Comparison of ENCODE assay signal across 9 mouse cellular contexts in the genomic region with DNA sequence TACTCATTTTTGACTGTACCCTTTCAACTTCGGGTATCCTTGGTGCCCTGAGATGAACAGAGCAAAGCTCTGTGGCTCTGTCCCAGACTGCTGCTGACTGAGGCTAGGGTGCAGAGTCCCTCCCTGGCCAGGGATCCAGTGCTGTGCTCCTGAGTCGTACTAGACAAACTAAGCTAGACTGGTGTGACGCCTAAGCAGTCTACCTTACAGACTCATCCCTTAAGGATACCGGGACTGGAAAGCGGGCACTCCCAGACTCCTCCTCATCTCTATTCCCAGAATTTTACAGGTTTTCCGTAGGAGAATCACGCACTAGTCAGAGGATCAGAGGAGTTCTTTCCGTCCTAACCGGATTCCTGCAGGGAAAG. TPM values are rescaled to one million over a fixed set of nuclear protein-coding genes. Genes with fewer than 3 reads are reported as not detected.
DNase-seq lines count a peak whose midpoint lies in the region; ATAC-seq and TF ChIP-seq lines count a peak whose summit lies in the region.
"Had no signal": no experiment of that assay in that cellular context is flagged by ENCODE, and none has a peak within 500 bp of the region (broad histone marks: within the 10 kb centered on the region; RNA-seq: fewer than 3 reads in every experiment).

No protein-coding gene starts in this region.

- peak overlapping the region; percentile 56 for H3K4me2 ChIP-seq in forebrain, embryonic 16.5 days (ENCODE audit: low read length)
- peak overlapping the region; percentile 59 for H3K4me2 ChIP-seq in limb, embryonic 15.5 days
- H3K4me2 ChIP-seq in stomach, embryonic 14.5 days (replicated peaks; ENCODE audit: low read depth, low read length): peak overlapping the region; percentile 75

- peak overlapping the region; percentile 74 for H3K27ac ChIP-seq in liver, adult 2 months (replicated peaks; ENCODE audit: insufficient read depth, low read depth, low read length)
- H3K27ac ChIP-seq in forebrain, embryonic 16.5 days (ENCODE audit: low read length): no peak overlapping the region
- no peak overlapping the region for H3K27ac ChIP-seq in limb, embryonic 15.5 days
- no peak overlapping the region for H3K27ac ChIP-seq in stomach, embryonic 14.5 days (ENCODE audit: low read length)

- no peaks in the 10 kb centered on the region for H3K27me3 ChIP-seq in liver, adult 2 months (ENCODE audit: control insufficient read depth, insufficient read depth, low read length)
- no peaks in the 10 kb centered on the region for H3K27me3 ChIP-seq in forebrain, embryonic 16.5 days (replicated peaks; ENCODE audit: control insufficient read depth, insufficient read depth, low read length)
- no peaks in the 10 kb centered on the region for H3K27me3 ChIP-seq in limb, embryonic 15.5 days
- H3K27me3 ChIP-seq in stomach, embryonic 14.5 days (ENCODE audit: control insufficient read depth, insufficient read depth, low read length): no peaks in the 10 kb centered on the region

- H3K4me3 ChIP-seq in liver, adult 2 months (ENCODE audit: insufficient read depth, low read depth, low read length): peak overlapping the region; percentile 55
- H3K4me3 ChIP-seq in forebrain, embryonic 16.5 days (replicated peaks; ENCODE audit: low read length): peak overlapping the region; percentile 34
- H3K4me3 ChIP-seq in limb, embryonic 15.5 days: peak overlapping the region; percentile 23
- H3K4me3 ChIP-seq in stomach, embryonic 14.5 days (ENCODE audit: low read depth, low read length): peak overlapping the region; percentile 32

- DNase-seq in liver, adult 2 months (ENCODE audit: extremely low read depth, low read depth, low spot score): peak; percentile 83
- no peak for DNase-seq in liver
- DNase-seq in layer of hippocampus, postnatal 14 days (ENCODE audit: low spot score in 2 of 2): no peak
- DNase-seq in layer of hippocampus, adult 9-11 months: no peak

- 0% methylated on average over 9 of the region's 9 CpGs for WGBS in liver, adult 2 months
- WGBS in forebrain, embryonic 16.5 days: 0% methylated on average over 9 of the region's 9 CpGs
- WGBS in limb, embryonic 15.5 days: 1% methylated on average over 9 of the region's 9 CpGs
- under 1% methylated on average over 9 of the region's 9 CpGs for WGBS in stomach, embryonic 14.5 days

- H3K9me3 ChIP-seq in forebrain, embryonic 16.5 days (ENCODE audit: control insufficient read depth, low read length): no peaks in the 10 kb centered on the region
- no peaks in the 10 kb centered on the region for H3K9me3 ChIP-seq in limb, embryonic 15.5 days
- H3K9me3 ChIP-seq in stomach, embryonic 14.5 days (ENCODE audit: control insufficient read depth, low read depth, low read length): no peaks in the 10 kb centered on the region

- ATAC-seq in forebrain, embryonic 16.5 days: peak; percentile 83
- no peak for ATAC-seq in limb, embryonic 15.5 days (ENCODE audit: insufficient number of reproducible peaks, low FRiP score, low TSS enrichment, low read depth)
- peak; percentile 69; the same call in 1 of the 2 replicates for ATAC-seq in stomach, embryonic 14.5 days (ENCODE audit: insufficient number of reproducible peaks, insufficient read depth, low FRiP score, low read depth)

- no peak for TF ChIP-seq CTCF in liver, adult 2 months (IDR thresholded peaks at IDR 0.05; ENCODE audit: low read depth, low read length)

- H3K4me1 ChIP-seq in liver, adult 2 months (ENCODE audit: control insufficient read depth, insufficient read depth, low read length): peaks cover 15% of the 10 kb centered on the region
- H3K4me1 ChIP-seq in forebrain, embryonic 16.5 days (replicated peaks; ENCODE audit: control insufficient read depth, insufficient read depth, low read length): peaks cover 11% of the 10 kb centered on the region
- H3K4me1 ChIP-seq in limb, embryonic 15.5 days: peaks cover 9% of the 10 kb centered on the region
- no peaks in the 10 kb centered on the region for H3K4me1 ChIP-seq in stomach, embryonic 14.5 days (ENCODE audit: control insufficient read depth, insufficient read depth, low read length)

- H3K79me2 ChIP-seq in liver, adult 2 months (ENCODE audit: control insufficient read depth, insufficient read depth, low read length): no peaks in the 10 kb centered on the region

- TF ChIP-seq POLR2A in liver, adult 2 months (IDR thresholded peaks at IDR 0.05; ENCODE audit: extremely low read depth, insufficient read depth, low read length): 0 out of 2 replicates have a peak, but pooled peaks have one; percentile 8

- peaks cover 15% of the 10 kb centered on the region for H3K36me3 ChIP-seq in liver, adult 2 months (ENCODE audit: control insufficient read depth, insufficient read depth, low read length)
- H3K36me3 ChIP-seq in forebrain, embryonic 16.5 days (ENCODE audit: control insufficient read depth, insufficient read depth): no peaks in the 10 kb centered on the region
- no peaks in the 10 kb centered on the region for H3K36me3 ChIP-seq in limb, embryonic 15.5 days
- H3K36me3 ChIP-seq in stomach, embryonic 14.5 days (ENCODE audit: control insufficient read depth, insufficient read depth, low read length): no peaks in the 10 kb centered on the region

- H3K9ac ChIP-seq in liver, adult 2 months (ENCODE audit: low read depth, low read length): peak overlapping the region; percentile 77
- peak overlapping the region; percentile 12 for H3K9ac ChIP-seq in forebrain, embryonic 16.5 days (replicated peaks; ENCODE audit: low read depth, low read length)
- no peak overlapping the region; the same call in 1 of the 2 replicates for H3K9ac ChIP-seq in limb, embryonic 15.5 days
- H3K9ac ChIP-seq in stomach, embryonic 14.5 days (replicated peaks; ENCODE audit: low read depth, low read length): no peak overlapping the region

RNA-seq across cellular contexts. Expression of a gene that starts 0.7 kb away (rescaled TPM):
- total RNA-seq in liver, adult 2 months (2014; rRNA removed): 1,504 and 1,617 TPM in 2 replicates
- polyA plus RNA-seq in liver, adult 2 months (2012; rRNA removed): 1,802 and 2,250 TPM in 2 replicates
- polyA plus RNA-seq in forebrain, embryonic 16.5 days (2015; fragmentation: Nextera tagmentation; extraction: Ambion mirVana): 1.2 and 2.2 TPM in 2 replicates
- 38.7 and 232 TPM in 2 replicates for polyA plus RNA-seq in limb, embryonic 15.5 days (2015; fragmentation: Nextera tagmentation; extraction: Ambion mirVana)
- polyA plus RNA-seq in stomach, embryonic 14.5 days (2014; fragmentation: Nextera tagmentation; extraction: Ambion mirVana): 7.9 and 8.8 TPM in 2 replicates
- total RNA-seq in layer of hippocampus, postnatal 14 days (2021): under 1 TPM; 0.41 to 0.67 TPM

RNA-seq across cellular contexts. Expression of a gene that starts 23.4 kb away (rescaled TPM):
- 10.7 and 13.5 TPM in 2 replicates for total RNA-seq in liver, adult 2 months (2014; rRNA removed)
- 32.8 and 37.5 TPM in 2 replicates for polyA plus RNA-seq in liver, adult 2 months (2012; rRNA removed)
- polyA plus RNA-seq in forebrain, embryonic 16.5 days (2015; fragmentation: Nextera tagmentation; extraction: Ambion mirVana): 20.3 and 24.8 TPM in 2 replicates
- polyA plus RNA-seq in limb, embryonic 15.5 days (2015; fragmentation: Nextera tagmentation; extraction: Ambion mirVana): 16.4 and 25.7 TPM in 2 replicates
- polyA plus RNA-seq in stomach, embryonic 14.5 days (2014; fragmentation: Nextera tagmentation; extraction: Ambion mirVana): 74.3 and 78.7 TPM in 2 replicates
- 10 to 100 TPM; 85.8 to 91.1 TPM for total RNA-seq in layer of hippocampus, postnatal 14 days (2021)

RNA-seq across cellular contexts. Expression of a gene that starts 54.5 kb away (rescaled TPM):
- 8.3 and 11.2 TPM in 2 replicates for total RNA-seq in liver, adult 2 months (2014; rRNA removed)
- polyA plus RNA-seq in liver, adult 2 months (2012; rRNA removed): 8.1 and 9.3 TPM in 2 replicates
- polyA plus RNA-seq in forebrain, embryonic 16.5 days (2015; fragmentation: Nextera tagmentation; extraction: Ambion mirVana): not detected in 2 replicates
- 0.24 and 0.53 TPM in 2 replicates for polyA plus RNA-seq in limb, embryonic 15.5 days (2015; fragmentation: Nextera tagmentation; extraction: Ambion mirVana)
- not detected in 2 replicates for polyA plus RNA-seq in stomach, embryonic 14.5 days (2014; fragmentation: Nextera tagmentation; extraction: Ambion mirVana)
- not detected for total RNA-seq in layer of hippocampus, postnatal 14 days (2021)
- polyA plus RNA-seq: brain, embryonic 14.5 days; small intestine, adult 2 months had no signal

Comparison
In these comparisons a context has a peak if more than half of its experiments do, and no peak if none do; other contexts are left out.
1. H3K9ac ChIP-seq: peak in liver, adult 2 months (single experiment) and forebrain, embryonic 16.5 days (single experiment); none in limb, embryonic 15.5 days (single experiment) and stomach, embryonic 14.5 days (single experiment).
2. Peak in every context shown above with its lines, with median percentiles within 50 percentile points of each other: H3K4me3 ChIP-seq and H3K4me2 ChIP-seq.